Mouse (Mus musculus) left cerebral cortex, adult 8-10 months (tissue): ENCODE results near the gene Hoxa5. TPM values are rescaled to one million over a fixed set of nuclear protein-coding genes. Genes with fewer than 3 reads are reported as not detected.
A peak's percentile ranks its signal among the peaks of the same experiment; 100 is the strongest.

Experiments
- DNase-seq, 2 experiments: peaks; one replicate each; pipeline ENCODE4 v3.0.0; 2022; ENCODE audit warnings: low spot score in 2 of 2
- total RNA-seq, 4 experiments: library from RNA; stranded (reverse); gene quantifications; 2 replicates each; pipeline ENCODE4 v1.2.4; 2022

The Hoxa5 gene
- total RNA-seq, 4 experiments from 2014 or later = not detected

GRCm38 (mm10) chr6:52227470-52228222 is 23.3 kb upstream of the Hoxa5 start:
- DNase-seq = no peak

GRCm38 (mm10) chr6:52226569-52227257 is 22.3 kb upstream of the Hoxa5 start:
- no peak for DNase-seq

GRCm38 (mm10) chr6:52225612-52226568 is 21.5 kb upstream of the Hoxa5 start:
- DNase-seq = no peak

- DNase-seq = no peak
These were observed 20.7 kb upstream of the Hoxa5 start for GRCm38 (mm10) chr6:52224895-52225611.

GRCm38 (mm10) chr6:52223939-52224760 is 19.8 kb upstream of the Hoxa5 start:
- DNase-seq = no peak

GRCm38 (mm10) chr6:52222729-52223128 is 18.3 kb upstream of the Hoxa5 start:
- no peak for DNase-seq

- no peak for DNase-seq
These were observed 17.8 kb upstream of the Hoxa5 start for GRCm38 (mm10) chr6:52221993-52222685.

- DNase-seq = peak; percentile 46 to 77
These were observed 17.1 kb upstream of the Hoxa5 start, which contains the start of gene Hoxa7 for GRCm38 (mm10) chr6:52221337-52221992. TSS of gene Hoxa7 (minus strand) at chr6:52221854.

GRCm38 (mm10) chr6:52220865-52221310 is 16.5 kb upstream of the Hoxa5 start:
- no peak for DNase-seq

GRCm38 (mm10) chr6:52220003-52220864 is 15.8 kb upstream of the Hoxa5 start:
- no peak for DNase-seq

GRCm38 (mm10) chr6:52219234-52219942 is 15.0 kb upstream of the Hoxa5 start:
- no peak for DNase-seq

GRCm38 (mm10) chr6:52218643-52219215 is 14.3 kb upstream of the Hoxa5 start:
- no peak for DNase-seq

- DNase-seq = no peak
These were observed 13.7 kb upstream of the Hoxa5 start for GRCm38 (mm10) chr6:52217895-52218642.

GRCm38 (mm10) chr6:52217459-52217768 is 13.0 kb upstream of the Hoxa5 start:
- no peak for DNase-seq

GRCm38 (mm10) chr6:52216691-52217458 is 12.5 kb upstream of the Hoxa5 start:
- DNase-seq = no peak
